Mouse (Mus musculus): ENCODE measurements at regions not wholly inside any gene's neighbourhood (a gene's known extent, or its start where the extent isn't known, plus 50 kb on each side); places are given as distances from the start of the nearest gene placed in this dataset.

- TF ChIP-seq CTCF (IDR thresholded peaks at IDR 0.05; ENCODE audit: insufficient read depth, low read length) (no peak), POLR2A (IDR thresholded peaks at IDR 0.05; ENCODE audit: borderline replicate concordance, extremely low read depth, low read depth, low read length) (no peak)
Observed at GRCm38 (mm10) chr4:107746366-107746765, 55.7 kb upstream of the Lrp8 start.

All from lung, adult 2 months (tissue).